Mouse (Mus musculus): ENCODE data around the gene Vcl.

The Vcl gene

DNA sequence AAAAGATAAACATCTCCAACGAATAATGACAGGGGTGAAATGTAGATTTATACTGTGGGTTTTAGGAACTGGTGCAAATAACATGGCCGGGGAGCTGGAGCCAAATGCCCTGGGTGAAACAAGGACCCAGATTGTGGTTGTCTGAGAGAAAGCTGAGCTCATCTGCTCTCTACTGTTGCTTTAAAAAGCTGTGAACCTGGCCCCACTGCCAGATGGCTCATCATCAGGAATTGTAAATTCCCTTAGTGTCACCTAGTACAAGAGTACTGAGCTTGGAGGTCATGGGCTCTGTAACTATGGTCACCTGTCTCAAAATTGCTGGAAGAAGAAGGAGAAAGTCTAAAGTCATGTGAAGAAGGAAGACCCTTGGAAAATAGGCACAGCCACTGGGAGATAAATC, 129.8 kb downstream of the Vcl start:
- no peak for DNase-seq (ENCODE audit: inconsistent age in 2 of 2, low spot score in 1 of 2)

DNA sequence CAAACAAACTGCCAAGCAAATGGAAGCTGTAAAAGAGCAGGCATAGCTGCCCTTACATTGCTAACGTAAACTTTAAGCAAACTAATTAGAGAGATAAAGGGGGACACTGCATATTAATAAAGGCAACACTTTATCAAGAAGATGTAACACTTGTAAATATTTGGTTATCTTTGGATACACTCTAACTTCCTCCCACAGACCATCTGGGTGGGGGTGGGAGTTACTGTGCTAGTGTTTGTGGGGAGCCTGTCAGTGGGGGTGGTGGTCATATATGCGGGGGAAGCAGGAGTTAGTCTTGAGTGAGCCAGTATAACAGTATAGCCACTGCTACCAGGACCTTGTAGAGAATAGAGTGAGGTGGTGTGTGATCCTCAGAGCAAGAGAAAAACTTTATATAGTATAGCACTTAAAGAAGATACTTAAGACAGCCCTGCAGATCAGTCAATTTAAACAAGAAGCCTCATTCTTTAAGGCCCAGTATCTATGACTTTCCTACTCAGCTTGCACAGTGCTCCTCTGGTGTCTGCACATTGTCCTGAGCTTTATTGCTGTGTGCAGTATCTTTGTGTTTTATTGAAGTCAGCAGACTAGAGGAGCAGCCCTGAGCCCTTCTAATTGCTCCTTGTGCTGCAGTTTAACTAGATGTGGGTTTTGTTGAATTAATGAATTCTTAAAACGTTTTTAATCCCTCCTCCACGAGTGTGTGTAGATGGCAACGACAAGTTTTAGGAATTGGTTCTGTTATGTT, 133.7 kb downstream of the Vcl start:
- DNase-seq (ENCODE audit: inconsistent age in 2 of 2, low spot score in 1 of 2) = no peak

DNA sequence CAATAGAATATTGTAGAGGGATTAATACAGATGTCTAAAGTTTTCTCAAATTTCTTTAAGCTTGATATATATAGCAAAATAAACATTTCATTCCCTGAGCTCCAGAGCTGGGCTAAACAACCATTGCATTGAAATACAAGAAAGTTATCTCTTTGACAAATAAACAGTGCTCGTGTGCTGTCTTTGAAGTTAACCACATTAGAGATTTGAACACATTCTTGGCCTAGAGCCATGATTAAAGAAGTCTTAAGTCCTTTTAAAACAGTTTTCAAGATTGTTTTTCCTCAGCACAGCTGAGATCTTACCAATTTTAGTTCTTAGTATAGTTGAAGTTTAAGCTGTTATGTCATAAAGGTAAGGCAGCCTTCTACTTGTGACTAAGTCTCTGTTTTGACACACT, 135.1 kb downstream of the Vcl start:
- no peak for DNase-seq (ENCODE audit: inconsistent age in 2 of 2, low spot score in 1 of 2)

DNA sequence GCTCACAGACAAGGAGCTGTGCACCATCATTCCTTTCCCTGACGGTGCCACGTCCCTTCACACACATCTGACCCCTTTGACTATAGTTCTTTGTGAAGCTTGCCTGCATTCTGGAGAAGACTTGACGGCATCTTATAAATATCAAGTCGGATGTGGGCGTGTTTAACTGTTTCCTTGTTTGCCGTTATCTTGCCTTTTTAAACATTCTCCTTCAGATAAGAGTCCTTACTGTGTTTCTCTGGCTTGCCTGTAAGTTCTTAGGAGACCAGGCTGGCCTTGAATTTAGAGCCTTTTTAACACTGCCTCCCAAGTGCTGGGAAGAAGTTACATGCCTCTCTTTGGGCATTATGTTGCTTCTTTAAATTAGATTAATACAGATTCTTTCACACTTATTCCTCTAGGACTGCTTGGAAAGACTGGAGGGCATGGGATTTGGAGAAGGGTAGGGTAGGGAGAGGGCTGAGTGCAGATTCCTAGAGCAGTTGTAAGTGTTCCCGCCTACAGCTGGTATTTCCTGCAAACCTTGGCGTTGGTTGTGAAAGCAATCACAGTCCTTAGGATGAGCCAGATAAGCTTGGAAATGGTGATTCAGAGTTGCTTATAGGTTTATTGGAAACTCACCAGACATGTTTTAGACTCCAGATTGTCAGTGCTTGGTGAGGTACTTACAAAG, 136.4 kb downstream of the Vcl start:
- DNase-seq (ENCODE audit: inconsistent age in 2 of 2, low spot score in 1 of 2) = no peak

DNA sequence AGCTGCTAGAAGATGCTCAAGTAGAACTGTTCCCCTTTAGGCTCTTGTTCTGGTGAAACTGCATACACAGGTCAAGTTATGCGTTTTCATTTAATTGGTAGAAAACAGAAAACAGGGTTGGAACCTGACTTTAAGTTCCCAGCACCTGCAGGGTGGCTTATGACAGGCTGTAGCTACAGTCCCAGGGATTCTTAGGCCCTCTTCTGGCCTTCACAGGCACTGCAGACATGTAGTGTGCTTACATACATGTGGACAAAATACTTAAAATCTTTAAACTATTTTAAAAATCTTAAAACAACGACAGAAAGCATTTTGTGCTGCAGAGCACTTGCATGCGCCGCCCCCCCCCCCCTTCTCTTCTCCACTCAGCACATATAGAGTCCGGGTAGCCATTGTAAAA, 140.4 kb downstream of the Vcl start:
- DNase-seq (ENCODE audit: inconsistent age in 2 of 2, low spot score in 1 of 2) = no peak

DNA sequence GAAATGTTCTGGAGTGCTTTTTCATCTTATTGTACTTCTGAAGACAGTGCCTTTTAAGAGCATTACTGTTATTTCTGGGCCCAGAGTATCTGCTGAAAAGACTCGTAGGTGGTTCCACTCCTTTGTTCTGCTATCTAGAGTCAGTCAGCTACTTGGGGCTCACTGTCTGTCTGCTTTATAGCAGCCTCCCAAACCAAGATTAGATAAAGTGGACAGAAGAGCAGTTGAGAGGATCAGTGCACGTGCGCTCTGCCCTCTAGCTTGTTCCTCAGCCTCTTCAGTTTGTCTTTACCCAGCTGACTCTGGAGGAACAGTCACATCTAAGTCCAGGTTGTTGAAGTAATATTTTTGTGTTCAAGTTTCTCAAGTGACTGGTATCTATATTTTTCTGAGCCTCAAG, 144.8 kb downstream of the Vcl start:
- no peak for DNase-seq (ENCODE audit: inconsistent age in 2 of 2, low spot score in 1 of 2)

DNA sequence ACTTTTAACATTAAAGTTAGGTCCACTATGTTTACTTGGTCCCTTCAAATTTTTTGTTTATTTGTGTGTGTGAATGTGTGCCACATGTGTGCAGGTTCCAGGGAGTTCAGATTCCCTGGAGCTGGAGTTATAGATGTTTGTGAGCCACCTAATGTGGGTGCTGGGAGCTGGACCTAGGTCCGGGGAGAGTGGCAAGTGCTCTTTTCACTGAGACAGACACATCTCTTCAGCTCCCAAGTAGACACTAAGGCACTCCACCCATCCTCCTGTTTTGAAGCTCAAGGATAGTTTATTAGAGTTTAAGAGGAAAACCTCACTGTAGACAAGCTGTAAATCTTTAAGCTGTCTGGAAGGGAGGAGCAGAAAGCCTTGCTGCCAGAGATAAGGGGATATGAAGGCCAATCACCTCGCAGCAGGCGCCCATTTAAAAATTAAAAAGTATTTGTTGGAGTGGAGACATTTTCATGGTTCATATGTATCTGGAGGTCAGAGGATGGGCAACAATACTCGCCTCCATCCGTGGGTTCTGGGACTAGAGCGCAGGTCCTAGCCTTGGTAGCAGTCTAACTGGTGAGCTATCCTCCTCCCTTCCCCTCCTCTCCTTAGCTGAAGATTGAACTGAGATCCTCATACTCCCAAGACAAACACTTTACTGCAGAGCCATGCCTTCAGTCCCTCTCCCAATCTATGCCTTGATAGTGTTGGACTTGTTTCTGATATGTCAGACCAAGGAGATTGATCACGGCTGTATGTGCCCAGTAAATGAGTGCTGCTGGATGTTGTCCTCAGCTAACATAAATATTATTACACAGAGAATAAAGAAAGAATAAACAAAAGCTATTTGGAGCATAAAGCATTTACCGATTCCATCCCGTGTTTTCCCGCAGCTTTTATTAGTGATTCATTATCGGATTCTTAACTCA, 145.5 kb downstream of the Vcl start:
- peak; percentile 50 to 83 for DNase-seq (ENCODE audit: inconsistent age in 2 of 2, low spot score in 1 of 2)

DNA sequence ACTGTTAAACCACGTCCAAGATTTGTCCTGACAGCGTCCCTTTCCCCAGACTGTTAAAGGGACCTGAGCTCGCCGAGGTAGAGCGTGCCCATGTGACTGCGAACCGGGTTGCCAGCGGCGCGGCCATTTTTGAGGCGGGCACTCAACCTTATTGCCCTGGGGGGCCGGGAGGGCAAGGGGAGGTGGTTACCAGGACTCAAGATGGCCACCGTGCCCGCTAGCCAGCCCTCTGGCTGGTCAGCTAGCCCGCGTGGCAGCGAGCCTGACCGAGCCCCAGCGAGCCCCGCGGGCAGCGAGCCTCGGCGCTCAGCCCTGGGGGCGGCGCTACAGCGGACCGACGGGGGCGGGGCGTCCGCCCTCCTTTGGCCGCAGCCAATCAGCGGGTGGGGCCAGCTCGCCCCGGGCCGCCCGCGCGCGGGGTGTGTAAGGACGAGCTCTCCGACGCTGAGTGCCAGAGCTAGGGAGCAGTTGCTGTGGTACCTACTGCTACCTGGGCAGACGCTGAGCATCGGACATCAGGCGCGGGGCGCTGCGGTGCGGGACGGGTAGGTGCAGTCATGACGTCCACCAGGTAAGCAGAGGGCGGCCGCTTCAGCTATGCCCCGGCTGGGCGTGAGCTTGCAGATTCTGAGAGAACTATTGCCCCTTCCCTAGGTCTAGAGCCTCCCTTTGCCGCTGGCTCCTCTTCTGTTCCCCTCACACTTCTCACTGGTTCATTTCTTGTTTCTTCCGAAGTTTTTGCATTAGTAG, 146.7 kb downstream of the Vcl start:
- peak; percentile 95 to 98 for DNase-seq (ENCODE audit: inconsistent age in 2 of 2, low spot score in 1 of 2)

DNA sequence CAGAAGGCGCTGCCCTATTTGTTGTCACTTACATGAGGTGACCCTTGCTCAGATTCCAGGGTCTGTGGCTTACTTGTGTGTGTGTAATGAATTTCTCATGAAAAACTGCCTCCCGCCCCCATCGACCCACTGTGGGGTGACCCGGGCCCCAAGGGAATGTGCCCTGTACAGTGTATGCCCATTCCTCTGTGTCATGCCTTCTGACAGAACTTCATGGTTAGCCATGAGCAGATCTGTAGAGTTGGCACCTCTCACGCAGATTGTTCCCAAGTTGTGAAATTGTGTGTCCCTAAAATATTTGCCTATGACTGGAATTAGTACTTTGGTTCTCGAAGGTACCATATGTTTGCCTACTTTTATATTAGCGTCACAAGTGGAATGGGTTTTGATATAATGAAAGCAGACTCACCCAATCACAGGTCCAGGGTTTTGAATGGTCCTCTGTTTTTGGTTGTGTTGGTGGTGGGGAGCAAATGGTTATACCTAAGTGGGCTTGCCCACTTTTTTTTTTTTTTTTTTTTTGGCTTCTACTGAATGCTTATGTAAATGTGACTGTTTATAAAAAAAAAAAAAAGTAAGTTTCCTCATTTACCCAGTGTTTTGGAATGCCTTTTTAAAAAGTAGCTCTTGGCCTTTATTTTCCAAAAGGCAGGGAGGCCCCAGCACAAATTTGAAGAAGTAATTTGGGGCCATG, 147.4 kb downstream of the Vcl start:
- peak; percentile 48 to 77 for DNase-seq (ENCODE audit: inconsistent age in 2 of 2, low spot score in 1 of 2)

DNA sequence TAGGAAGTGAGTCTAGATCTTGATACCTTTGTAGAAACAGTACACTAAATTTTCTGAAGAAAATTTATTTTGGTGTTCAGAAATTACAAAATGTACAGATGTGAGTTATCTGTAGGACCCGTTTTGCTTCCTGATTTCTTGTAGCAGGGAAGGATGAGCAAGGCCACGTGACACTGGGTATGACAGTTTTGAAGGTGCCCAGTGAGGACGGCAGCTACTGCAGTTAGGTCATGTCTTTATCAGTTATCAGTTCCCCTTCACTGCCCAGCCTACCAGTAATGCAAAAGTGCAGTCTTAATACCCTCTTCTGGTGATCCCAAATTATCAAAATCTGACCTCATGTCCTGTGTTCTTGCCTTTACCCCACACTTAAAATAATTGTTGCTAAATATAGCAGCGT, 148.7 kb downstream of the Vcl start:
- DNase-seq (ENCODE audit: inconsistent age in 2 of 2, low spot score in 1 of 2) = no peak

DNA sequence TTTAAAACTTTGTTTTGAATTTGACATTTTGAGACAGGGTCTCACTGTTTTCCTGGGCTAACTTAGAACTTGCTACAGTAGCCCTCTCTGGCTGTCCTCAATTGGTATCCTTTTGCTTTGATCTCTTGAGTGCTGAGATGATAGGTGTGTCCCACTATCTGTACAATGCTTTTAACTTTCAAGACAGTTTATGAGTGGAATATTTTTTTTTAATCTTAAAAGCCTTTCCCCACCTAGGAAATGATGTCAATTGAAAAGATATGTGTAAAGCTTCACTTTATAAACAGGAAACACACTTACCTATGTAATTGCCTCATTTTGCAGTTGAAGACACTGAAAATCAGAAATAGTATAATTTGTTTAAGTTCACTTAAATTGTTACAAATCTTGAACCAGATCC, 149.3 kb downstream of the Vcl start:
- DNase-seq (ENCODE audit: inconsistent age in 2 of 2, low spot score in 1 of 2) = no peak

DNA sequence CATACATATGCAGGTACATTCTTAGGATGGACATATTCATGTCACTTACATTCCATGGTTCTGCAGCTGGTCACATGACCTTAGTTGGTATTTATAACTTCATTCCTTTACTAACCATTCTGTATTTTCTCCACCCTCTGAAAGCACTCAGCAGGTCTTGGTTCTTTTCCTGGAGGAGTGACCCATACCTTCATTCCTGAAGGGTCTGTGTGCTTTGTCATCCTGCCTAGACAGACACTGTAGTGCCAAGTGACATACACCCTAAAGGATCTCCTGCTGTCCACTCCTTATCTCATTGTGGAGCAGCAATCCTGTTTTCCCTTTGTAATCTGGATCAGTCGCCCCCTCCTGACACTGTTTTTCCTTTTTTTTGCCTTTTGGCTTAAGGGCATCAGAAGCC, 153.6 kb downstream of the Vcl start:
- no peak for DNase-seq (ENCODE audit: inconsistent age in 2 of 2, low spot score in 1 of 2)

Data from adrenal gland, adult (tissue).